Mouse (Mus musculus): ENCODE data around the gene Wnt4.

Gene Wnt4

DNA sequence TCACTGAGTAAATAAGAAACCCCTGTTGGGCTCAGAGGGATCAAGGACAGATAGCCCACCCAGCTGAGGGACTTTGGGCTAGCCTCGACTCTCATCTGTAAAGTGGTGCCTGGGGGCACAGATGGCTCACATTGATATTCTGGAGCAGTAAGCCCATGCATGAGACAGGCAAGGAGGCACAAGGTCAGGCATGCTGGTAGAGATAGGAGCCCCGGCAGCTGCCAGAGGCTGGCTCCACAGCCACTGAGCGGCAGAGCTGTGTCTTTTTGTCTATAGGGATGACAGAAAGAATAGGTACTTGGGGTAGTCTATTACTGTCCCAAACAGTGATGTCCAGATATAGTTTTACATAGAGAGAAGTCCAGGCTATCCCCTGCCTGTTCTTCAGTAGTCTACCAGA lies 4.0 kb downstream of the Wnt4 start:
- no peak for DNase-seq

DNA sequence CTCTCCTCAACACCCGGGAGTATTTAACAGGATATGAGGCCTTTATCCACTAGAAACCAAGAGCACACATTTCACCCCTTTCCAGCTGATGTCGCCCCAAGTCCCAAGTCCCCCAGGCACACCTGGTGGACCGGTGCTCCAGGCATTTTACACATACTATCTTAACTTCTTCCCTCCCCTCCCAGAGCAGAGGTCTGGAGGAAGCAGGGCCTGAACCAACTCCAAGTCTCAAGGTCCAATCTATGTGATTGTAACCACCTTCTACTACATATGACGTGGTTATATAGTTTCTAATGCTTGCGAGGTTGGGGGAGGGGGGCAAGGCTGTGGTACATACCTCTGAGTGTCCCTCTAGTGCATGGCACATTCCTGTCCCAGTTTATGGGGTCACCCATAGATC lies 4.8 kb downstream of the Wnt4 start:
- no peak for DNase-seq

DNA sequence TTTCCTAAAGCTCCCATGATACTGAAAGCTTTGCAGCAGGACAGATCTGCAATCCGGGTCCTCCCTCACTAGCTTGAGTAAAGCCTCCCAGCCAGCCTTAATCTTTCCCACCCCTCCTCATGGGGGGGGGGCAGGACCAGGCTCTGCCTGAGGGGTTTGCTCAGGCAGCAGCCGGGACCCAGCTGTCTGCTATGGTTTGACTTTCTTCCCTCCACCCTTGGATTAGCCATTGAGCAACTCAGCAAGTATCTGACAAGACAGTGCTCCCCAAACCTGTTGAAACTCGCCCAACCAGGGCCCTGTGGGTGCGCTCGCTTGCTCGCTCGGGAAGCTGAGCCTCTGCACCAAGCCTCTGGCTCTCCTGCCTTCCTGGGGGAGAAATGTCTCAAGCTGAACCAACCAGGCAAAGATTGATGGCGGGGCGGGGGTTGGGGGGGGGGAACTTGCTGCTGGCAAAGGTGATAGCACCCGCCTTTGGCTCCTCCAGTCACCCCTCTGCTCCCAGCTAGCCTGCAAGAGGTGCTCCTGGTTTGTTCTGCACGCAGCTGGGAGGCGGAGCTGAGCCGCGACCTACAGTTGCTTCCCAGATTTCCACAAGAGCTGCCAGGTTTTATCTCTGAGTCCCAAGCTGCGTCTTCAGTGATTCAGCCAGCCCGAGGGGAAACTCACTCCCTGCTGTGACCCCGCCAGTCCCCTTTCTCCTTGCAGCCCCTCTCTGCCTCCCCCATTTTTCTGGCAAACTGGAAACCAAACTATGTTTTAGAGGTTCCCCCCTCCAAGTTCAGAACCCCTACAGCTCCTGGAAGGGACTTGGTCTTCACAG lies 5.5 kb downstream of the Wnt4 start:
- DNase-seq, result no peak

DNA sequence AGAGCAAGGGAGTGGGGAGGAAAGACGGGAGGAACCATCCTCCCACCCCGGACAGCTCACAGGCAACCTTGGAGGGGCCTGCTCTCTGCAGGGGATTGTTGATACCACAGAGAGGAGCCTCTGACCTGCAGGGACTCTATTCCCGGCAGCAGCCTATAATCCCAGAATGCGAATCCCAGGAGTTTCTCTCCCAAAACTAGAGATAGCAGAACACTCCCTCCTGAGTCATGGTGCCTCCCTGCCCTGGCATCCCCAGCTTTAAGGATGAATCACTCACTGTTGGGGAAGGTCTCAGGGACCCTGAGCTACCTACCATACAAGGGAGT lies 6.1 kb downstream of the Wnt4 start:
- DNase-seq, result no peak

- DNase-seq, result no peak
Observed at GRCm38 (mm10) chr4:137285876-137286661, 8.8 kb downstream of the Wnt4 start.

- DNase-seq, result no peak
Observed at GRCm38 (mm10) chr4:137286662-137286953, 9.3 kb downstream of the Wnt4 start.

DNA sequence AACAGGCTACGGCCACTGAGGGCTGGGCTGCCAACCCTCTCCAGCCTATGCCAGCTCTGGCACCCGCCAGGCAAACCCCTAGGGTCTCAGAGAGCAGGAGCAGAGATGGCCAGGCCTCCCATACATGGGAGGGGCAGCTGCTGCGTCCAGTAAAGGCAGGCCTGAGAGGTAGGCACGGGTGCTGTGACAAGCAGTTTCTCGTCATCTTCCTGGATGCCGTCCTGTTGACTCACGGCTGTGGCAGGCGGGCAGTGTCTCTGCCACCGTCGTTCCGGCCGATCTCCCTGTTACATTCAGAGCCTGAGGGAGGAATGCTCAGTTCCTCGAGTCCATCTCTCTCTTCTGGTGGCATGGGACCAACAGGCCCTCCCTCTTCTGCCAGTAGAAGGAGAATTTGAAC lies 9.9 kb downstream of the Wnt4 start:
- DNase-seq, result no peak

GRCm38 (mm10) chr4:137287818-137288217 lies 10.5 kb downstream of the Wnt4 start:
- DNase-seq, result no peak

DNA sequence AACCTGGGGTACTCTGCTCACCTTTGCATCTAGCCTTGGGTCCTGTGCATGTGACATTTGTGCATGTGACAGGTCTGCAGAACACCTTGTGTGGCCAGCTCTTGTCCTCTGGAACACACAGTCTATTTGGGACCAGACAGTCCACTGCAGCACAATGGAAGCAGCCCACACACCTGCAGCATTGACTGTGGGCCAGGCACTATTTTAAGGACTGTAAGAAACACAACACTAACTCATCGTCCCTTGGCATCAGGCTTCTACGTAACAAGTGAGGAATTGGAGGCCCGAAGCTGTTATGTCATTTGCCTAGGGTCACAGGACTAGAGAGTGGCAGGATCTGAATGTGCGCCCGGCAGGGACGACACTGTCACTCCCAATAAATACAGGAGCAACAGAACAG lies 12.4 kb downstream of the Wnt4 start:
- DNase-seq, result no peak

DNA sequence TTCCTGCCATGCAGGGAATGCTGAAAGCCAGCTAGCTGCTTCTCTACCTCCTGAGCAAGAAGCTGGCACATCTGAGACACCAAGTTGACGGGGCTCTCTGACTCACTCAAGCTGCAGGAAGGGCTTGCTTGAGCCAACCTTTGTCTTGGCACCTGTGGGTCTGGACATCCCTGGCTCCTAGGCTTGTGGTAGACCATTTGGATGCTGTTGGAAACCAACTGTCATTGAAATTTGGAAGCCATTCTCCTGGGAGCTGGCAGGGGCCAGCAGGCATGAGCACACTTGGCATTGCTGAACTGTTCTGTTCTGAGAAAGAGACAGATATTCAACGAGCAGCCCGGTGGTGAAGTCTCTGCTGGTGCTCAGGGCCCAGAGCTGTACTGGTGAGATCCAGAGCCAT lies 13.0 kb downstream of the Wnt4 start:
- no peak for DNase-seq

- DNase-seq, result no peak
Observed at GRCm38 (mm10) chr4:137292625-137293024, 15.3 kb downstream of the Wnt4 start.

DNA sequence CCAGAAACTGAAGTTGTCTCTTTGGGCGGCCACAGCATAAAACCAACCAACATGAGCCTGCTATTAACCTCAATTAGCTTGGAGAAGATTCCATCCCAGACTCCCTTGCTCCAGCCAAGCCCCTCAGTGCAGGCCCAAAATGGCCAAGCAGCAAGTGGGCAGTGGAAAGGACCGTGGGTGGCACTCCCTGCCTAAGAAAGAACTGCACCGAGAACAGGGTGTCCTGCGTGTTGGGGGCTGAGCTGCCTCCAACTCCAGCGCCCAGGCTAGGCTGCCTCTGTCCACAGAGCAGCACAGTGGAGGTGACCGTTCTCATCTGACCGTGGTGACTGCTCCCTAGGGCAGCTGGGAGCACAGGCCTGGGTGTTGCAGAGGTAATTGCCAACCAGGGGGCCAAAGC lies 16.7 kb downstream of the Wnt4 start:
- no peak for DNase-seq

- no peak for DNase-seq
Observed at GRCm38 (mm10) chr4:137294474-137294873, 17.2 kb downstream of the Wnt4 start.

DNA sequence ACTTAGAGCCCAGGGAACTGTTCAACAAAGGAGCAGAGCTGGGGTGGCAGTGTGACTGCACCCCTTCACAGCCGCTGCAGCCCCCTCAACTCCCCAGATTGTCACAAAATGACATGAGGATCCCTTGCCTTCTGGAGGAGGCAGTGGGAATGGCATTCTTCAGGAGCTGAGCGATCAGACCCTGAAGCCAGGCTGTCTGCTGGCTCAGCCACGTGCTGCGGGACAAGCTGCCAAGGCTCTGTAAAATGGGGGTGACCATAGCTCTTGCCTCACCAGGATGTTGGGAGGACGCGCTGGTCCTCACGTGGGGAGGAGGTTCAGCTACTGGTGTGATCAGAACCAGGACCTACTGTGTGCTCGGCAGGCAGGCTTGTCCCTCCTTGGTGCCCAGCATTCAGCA lies 17.7 kb downstream of the Wnt4 start:
- DNase-seq, result peak; percentile 46

- DNase-seq, result peak; percentile 41
Observed at GRCm38 (mm10) chr4:137297611-137298010, 20.3 kb downstream of the Wnt4 start.

DNA sequence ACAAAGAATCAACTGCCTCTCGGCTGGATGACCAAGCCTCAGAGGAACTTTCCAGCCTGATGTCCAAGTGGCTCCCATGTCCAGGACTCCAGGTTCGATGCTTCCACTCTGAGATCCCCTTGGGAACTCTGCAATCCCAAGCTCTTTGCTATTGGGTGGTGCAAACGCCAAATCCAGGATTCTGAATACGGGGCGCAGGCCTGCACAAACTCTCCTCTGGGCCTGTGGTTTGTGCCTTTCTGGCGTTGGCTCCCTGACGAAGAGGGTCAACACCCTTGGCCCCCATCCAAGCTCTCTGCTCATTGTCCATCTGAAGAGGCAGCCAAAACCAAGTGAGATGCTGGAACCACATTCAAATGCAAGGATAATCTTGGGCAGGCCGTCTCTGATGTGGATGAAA lies 21.1 kb downstream of the Wnt4 start:
- DNase-seq, result no peak

DNA sequence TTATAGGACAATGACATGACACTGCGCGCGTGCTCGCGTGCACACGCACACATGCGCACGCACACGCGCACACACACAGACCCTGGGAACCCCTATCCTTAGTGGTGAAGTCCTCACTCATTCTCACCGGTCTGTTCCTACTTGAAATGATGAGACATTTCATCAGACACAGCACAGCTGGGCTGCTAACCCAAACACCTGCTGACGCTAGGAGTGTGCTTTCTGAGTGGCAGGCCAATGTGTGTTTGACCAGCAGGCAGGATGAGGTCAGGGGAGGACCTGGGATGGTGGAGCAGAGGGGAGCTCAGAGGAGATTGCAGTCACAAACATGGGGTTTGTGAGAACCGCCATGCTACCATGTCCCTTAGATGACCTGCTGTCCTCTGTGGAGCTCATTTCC lies 22.9 kb downstream of the Wnt4 start:
- DNase-seq, result no peak

- DNase-seq, result no peak
Observed at GRCm38 (mm10) chr4:137301635-137302034, 24.3 kb downstream of the Wnt4 start.

DNA sequence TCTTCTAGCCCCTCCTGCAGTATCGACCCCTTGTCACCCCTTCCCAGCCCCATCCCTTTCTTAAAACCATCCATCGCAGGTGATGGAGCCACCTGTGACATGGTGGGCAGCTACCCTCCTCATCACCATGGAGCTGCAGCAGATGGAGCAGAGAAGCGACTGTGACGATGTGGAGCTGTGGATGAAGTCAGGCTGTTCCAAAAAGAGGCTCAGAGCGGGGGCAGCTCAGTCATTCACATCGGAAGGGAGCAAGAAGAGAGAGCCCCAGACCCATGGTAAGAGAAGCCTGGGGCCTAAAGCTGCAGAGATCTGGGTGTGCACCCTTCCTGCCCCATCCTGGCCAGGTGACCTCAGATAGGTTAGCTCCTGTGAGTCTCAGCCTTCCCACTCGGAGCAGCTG lies 26.8 kb downstream of the Wnt4 start:
- no peak for DNase-seq

DNA sequence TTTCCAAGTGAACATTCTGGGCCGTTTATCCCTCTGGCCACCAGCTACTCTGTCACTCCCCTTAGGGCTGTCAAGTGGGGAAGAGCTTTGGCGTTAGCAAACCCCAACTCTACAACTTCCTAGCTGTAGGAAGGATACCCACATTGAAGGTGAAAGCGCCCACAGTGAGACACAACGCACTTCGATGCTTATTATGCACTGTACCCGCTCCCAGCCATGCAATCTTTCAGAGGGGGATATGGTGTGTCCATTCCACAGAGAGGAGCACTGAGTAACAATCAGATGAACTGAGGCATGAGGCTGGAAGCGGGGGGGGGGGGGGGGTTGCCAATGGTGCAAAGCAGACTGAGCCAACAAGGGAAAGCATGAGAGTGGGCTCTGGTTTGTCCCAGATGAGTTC lies 27.8 kb downstream of the Wnt4 start:
- no peak for DNase-seq

DNA sequence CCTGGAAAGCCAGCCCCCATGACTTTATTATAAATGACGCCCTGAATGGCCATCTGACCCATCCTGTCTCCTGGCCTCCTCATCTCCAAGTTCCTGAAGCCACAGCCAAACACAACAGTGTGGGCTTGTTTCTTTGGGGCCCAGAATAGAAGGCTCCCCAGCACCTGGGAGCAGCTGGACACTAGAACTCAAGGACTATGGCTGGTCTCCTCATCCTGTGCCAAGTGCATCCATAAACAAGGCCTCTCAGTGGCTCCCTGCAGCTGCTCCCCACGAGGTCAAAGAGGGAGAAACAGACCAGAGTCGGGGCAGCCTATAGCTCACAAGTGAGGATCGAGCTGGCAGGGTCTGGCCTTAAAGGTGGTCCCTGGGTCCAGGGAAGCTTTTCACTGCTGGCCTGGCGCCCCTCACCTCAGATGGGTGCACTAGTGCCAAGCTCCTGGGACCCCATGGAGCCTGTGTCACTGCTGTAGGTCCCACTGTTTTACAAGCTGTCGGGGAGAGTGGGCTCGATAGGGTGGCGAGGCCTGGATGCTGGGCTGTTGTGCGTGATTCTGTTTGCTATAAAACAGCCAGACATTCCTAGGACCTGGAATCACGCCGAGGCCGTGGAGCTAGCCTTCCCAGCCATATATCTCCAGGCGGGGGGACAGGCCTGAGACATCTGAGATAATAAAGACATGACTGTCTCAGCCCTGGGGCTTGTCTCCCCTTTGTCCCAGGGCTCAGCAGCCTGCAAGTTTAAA lies 28.7 kb downstream of the Wnt4 start:
- no peak for DNase-seq

DNA sequence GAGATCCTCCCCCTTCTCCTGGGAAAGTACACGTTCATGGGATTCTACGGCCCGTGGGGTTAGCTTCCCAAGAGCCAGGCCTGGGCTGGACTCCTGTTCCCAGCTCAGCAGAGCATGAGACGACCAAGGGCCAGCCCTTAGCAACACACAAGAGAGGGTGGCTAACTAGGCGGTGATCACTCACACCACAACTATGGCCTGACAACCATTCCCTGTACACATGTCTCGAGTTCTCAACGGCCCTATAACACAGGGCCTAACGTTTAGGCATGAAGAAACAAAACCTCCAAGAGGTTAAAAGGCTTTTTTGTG lies 29.2 kb downstream of the Wnt4 start:
- no peak for DNase-seq

DNA sequence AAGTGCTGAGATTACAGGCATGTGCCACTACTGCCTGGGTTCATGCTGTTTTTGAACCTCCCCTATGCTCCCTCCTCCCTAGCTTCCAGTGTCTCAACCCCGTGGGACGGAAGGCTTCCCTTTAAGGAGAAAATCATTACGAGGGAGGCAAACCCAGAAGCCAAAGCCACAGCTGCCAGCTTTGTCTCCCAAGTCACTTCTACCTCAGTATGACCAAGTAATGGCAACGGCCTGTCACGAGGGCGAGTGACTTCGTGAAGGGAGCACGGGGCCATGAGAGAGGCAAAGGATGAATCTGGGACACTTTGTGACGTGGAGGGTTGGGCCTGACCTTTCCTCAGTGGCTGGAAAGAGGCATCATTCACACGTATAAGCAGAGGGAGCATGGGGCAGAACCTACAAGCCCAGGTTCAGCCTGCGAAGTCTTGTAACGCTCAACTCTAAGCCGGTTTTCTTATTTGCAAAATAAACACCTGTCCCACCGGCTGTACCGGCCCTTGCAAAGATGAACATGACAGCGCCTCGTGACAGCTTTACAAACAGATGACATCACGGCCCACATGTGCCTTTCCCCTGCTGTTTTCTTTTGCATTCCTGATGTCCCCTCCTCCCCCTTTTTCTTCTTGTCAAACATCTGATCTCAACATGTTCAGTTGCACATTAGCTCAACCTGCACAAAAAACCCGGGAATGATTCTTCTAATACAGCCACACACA lies 29.9 kb downstream of the Wnt4 start:
- DNase-seq, result peak; percentile 4

DNA sequence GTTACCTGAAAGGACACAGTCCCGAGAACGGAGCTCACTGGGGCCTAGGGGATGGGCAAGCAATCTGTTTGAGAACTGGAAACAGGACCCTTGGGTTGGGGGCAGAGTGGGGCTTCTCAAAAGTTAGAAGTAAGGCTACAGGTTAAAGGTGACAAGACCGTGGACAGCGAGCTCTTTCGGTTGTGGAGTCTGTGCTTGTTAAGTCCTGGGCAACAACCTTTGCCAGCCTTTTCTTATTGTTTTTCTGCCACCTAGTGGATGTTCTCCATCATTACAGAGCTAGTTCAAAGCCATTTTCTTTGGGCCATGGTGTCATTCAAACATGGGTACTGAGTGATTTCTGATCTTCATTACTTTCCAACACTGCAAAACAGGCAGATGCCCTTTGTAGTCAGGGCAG lies 31.1 kb downstream of the Wnt4 start:
- DNase-seq, result peak; percentile 5
